Mouse (Mus musculus): Measurements from ENCODE around the gene Acsl3.
A peak's percentile ranks its signal among the peaks of the same experiment; 100 is the strongest.

Acsl3 gene

DNA sequence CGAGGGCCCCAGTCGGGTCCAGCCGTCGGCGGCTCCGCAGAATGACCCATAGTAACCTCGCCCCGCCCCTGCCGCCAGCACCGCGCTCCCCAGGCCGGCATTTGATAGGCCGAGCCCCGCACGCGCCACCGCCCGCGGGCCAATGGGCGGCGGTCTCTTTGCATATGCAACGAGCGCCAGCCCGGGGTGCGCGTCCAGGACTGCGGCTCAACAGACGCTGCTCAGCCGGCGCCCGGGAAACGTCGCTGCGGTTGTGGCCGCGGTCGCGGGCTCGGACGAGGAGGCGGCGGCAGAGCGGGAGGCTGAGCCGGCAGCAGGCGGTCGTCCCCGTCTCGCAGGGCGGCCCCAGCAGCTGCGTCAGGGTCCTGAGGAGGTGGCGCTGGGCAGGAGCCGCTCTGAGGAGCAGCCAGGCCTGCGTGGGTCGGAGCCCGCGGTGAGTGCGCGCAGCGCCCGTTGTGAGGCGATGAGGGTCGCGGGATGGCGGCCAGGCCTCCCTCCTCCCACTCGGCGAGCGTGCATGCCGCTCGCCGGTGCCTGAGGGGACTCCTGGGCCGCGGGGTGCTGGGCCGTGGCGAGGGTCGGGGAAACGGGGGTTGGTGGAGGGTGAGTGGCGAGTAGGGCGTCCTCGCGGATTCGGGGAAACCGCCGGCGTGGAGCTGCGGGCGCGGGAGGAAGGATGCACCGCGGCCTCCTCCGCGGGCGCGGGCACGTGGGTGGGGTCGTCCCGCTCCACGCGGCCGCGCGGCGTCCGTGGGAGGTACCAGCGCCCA, at the start of gene Acsl3, which contains the start of gene Utp14b:
TSS of gene Acsl3 (plus strand) at position 155 of the 770 bp plus-strand sequence.
TSS of gene Utp14b (plus strand) at position 368 of the 770 bp plus-strand sequence.
- DNase-seq (ENCODE audit: low read depth) = peak; percentile 86

DNA sequence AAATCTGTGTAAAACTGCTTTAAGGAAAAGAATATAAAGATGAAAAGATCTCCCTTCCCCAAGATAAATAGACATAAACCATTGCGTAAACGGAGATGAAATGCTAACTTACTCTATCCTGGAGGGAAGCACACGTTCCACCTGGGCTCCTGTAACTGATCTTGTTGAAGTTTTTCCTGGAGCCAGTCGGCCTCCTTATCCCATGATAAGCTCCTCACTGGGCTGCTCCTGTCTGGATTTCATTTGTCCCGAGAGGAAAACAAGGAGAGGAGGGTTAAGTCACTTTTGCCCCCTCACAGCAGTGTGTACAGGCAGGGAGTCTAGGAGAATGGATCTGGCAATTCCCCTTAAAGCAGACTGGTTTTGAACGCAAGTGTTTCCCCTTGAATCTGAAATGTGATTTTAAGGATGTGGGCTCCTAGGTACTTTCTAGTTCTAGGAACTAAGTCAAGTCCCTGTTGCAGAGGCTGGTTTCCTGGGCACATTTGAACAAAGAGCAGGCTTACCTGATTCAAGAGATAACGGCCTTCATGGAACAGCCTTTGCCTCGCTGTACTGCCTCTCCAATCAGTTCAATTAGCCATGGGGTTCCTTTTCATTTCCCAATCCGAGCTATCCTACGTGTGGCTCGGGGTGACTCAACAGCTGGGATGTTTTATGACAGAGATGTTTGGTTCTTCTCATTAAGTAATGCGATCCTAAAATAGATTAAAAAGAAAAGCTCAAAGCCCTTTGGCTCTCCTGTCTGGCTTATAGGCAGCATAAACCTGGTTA, 48.3 kb upstream of the Acsl3 start:
- DNase-seq (ENCODE audit: low read depth) = no peak

DNA sequence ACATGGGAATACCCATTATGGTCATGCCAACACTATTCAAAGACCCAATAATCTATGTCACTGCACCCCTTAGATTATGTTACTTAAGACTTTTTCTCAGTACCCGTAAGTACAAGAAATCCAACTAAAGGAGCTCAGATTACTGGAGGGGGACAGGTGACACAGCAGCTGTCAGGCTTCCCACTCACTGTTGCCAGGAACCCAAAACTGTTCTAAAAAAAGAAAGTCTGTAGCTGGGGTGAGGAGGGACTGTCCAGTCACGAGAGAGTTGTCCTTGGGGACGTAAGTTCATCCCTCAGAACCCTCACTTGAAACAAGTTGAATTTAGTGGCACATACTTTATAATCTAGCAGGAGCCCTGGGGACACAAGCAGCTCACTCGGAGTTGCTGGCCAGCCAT, 46.6 kb upstream of the Acsl3 start:
- DNase-seq (ENCODE audit: low read depth) = no peak

DNA sequence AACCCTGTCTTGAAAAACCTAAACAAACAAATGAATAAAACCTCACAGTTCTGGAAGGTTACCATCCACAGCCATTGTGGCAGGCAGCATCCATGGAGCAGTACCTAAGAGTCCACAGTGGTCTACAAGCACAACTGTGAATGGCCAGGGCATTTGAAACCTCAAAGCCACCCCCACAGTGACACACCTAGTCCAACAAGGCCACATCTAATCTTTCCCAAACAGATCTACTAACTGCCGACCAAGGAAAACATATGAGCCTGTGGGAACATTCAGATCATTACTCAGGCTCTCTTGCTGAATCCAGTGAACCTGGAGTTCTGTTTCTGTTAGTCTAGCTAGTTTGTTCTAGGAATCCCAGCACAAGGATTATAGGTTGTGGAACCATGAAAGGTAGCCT, 44.7 kb upstream of the Acsl3 start:
- no peak for DNase-seq (ENCODE audit: low read depth)

GRCm38 (mm10) chr1:78624352-78624751, 33.3 kb upstream of the Acsl3 start:
- no peak for DNase-seq (ENCODE audit: low read depth)

GRCm38 (mm10) chr1:78634486-78634885, 23.1 kb upstream of the Acsl3 start:
- no peak for DNase-seq (ENCODE audit: low read depth)

DNA sequence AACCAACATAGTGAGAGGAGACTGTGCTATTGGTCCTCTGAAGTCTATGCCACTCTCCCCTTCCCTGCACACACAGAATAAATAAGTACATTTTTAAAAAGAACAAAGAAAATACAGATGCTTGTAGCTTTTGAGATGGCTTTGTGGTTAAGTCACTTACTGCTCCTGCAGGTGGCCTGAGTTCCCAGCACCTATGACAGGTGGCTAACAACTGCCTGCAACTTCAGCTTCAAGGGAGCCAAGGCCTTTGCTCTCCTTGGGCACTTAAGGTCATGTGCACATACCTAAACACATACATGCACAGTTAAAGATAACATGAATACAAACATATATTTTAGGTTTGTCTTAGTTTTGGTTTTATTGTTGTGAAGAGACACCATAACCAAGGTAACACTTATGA, 16.8 kb upstream of the Acsl3 start:
- DNase-seq (ENCODE audit: low read depth) = no peak

DNA sequence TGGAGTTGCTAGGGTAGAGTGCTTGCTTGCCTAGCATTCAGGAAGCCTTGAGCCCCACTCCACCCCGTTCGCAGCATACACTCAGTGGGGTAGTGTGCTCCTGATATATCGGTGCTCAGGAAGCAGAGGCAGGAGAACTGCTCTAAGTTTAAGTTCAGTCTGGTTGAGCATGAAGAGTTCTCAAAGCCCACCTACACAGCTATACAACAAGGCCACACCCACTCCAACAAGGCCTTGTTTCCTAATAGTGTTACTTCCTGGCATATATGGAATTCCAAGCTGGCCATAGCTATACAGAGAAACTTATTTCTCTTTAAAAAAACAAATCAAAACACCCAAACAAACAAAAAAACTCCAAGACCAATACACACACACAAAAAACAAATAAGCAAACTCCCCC, 15.8 kb upstream of the Acsl3 start:
- DNase-seq (ENCODE audit: low read depth) = no peak

GRCm38 (mm10) chr1:78642197-78642596, 15.4 kb upstream of the Acsl3 start:
- DNase-seq (ENCODE audit: low read depth) = no peak

- DNase-seq (ENCODE audit: low read depth) = no peak
These were observed 10.2 kb upstream of the Acsl3 start for GRCm38 (mm10) chr1:78647317-78647885.

- DNase-seq (ENCODE audit: low read depth) = no peak
These were observed 8.2 kb upstream of the Acsl3 start for GRCm38 (mm10) chr1:78649269-78650061.

DNA sequence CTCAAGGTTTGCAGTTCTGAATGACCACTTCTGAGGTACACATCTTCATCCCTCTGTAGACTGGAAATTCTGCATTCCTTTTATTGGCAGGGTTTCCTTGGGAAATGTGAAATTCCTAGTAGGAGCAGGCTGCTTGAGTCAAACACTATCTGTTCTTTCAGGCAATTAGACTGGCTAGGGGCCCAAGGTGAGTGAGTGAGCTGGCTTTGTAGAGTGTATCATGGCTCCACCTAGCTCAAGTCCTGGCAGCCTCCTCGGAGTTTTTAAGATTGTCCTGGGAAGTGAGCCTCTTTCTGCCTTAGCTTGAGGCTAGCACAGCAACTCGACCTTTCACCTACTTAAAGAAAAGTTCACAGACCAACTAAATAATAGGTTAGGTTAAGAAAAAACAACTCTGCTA, 1.2 kb upstream of the Acsl3 start:
- no peak for DNase-seq (ENCODE audit: low read depth)

- DNase-seq (ENCODE audit: low read depth) = no peak
These were observed 500 bp upstream of the Acsl3 start for GRCm38 (mm10) chr1:78657021-78657629.

DNA sequence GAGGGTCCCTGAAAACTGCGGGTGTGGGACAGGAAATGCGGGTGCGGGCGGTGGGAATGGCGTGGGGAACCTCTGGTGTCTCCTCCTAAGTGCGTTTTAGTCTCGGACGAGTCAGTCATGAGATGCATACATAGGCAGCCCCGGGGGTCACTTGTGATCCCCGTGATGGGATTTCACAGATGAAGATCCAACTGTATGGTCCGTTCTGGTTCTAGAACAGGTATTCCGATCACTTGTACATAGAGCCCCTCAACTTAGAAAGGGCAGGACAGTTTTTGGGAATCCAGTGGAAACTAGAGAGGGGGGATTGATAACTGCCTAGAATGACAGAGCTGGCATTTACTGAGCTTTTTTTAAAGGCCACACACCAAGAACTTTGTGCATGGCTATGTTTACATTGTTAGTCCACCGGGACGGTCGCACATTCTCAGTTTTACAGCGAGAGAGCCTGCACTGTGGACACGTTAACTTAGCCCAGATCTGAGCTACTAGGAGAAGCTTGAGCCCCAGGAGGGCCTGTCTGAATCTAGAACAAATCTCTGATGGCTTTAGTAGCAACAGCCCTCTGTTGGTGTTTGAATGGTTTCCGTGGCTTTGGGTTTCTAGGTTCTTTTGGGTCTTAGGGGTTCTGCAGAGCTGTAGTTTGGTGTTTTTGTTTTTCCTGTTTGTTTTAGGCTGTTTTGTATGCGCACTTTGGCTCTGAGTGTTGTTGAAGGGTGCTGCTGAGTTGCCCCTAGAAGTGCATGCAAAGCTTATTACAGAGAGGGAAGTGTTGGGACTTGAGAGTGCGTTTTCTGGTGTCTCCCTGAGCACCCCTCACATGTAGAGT, 1.0 kb downstream of the Acsl3 start:
- no peak for DNase-seq (ENCODE audit: low read depth)

DNA sequence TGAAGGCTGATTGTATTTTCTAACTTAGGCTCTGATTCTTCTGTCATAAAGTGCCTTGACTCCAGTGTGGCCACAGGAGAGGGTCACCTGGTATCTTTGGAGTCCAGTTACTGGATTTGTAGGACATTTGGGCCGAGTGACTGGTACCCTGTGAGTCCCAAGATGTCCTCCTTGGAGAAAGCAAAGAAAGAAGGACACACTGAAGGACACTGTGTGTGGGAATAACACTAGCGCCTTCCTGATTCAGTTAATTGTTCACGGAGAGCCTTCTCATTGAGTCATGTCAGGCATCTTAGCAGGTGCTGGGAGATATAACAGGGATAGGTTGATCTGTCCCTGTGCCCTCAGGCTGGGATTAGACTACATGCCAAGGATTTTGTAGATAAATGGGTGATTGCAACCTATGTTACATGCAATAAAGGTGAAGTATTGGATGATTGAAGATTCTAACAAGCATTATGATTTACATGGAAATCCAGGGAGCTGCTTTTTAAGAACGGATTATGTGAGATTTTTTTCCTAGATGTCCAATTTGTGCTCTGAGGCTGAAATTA, 1.7 kb downstream of the Acsl3 start:
- DNase-seq (ENCODE audit: low read depth) = no peak

DNA sequence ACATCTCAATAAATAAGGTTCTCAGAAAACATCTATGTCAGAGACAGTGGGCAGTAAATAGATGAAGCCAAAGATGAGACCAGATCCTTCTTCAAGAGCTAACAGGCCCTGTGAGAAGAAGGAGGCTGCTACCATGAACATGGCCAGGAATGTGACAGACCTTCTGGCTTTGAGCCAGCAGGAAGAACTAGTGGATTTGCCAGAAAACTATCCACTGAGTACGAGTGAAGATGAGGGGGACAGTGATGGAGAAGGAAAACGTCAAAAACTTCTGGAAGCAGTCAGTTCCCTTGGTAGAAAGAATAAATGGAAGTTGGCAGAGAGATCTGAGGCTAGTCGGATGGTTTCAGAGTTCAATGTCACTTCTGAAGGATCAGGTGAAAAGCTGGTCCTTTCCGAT, 6.7 kb downstream of the Acsl3 start:
- DNase-seq (ENCODE audit: low read depth) = no peak

- DNase-seq (ENCODE audit: low read depth) = no peak
These were observed 8.4 kb downstream of the Acsl3 start for GRCm38 (mm10) chr1:78665954-78666499.

DNA sequence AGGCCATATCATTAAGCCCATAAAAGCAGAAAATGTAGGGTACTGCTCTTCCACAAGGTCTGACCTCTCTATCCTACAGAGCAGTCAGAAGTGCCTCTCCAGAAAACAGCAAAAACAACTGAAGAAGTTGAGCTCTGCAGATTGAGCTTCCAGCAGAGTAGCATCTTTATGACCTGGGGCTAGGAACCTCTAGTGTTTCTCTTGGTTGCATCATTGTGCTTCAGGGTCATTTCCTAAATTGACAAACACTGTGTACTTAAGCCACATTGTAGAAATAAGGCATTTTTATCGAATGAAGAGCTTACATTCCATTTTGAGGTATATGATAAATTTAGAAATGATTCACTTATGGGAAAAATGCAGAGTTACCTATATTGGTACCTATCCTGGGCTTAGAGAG, 9.0 kb downstream of the Acsl3 start:
- DNase-seq (ENCODE audit: low read depth) = no peak

DNA sequence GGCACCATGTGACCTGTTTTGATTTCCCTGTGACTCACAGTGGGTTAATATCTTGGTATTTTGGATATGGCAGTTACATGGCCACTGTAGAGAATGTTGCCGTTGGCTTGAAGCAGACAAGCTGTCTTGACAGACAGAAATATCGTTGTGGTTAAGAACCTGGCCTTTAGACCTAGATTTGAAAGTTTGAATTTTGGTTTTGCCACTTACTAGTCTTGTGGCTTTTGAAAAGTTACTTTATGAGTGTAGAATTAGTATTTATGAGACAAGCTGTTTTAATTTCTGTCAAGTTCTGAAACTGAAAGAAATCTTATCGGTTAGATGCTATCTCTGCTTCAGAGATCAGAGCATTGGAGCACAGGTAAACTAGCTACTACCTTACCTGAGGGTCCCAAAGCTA, 24.7 kb downstream of the Acsl3 start:
- DNase-seq (ENCODE audit: low read depth) = no peak

DNA sequence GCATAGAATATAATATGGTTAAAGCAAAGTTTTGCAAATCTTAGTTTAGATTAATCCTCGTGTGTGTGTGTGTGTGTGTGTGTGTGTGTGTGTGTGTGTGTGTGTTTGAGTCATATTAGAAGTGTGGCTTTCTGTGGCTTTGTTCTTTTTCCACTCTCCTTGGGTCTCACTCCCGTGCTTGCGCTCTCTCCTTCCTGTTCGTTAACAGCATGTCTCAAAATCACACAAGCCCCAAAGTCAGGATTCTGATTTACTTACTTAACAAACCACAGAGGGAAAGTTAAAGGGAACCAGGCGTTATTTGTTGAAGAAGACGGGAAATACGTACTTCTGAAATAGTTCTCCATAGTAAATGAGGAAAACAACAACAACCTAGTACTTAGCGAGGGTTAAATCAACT, 26.5 kb downstream of the Acsl3 start:
- no peak for DNase-seq (ENCODE audit: low read depth)
